ENCODE assay signal across 8 mouse cellular contexts in genomic region chr12:100778276-100778933, GRCm38 (mm10). TPM values are rescaled to one million over a fixed set of nuclear protein-coding genes. Genes with fewer than 3 reads are reported as not detected.
DNase-seq lines count a peak whose midpoint lies in the region; ATAC-seq lines count a peak whose summit lies in the region.

No protein-coding gene starts in this region.

- no peaks in the 10 kb centered on the region for H3K27me3 ChIP-seq in liver, embryonic 15.5 days
- H3K27me3 ChIP-seq in liver, embryonic 11.5 days (replicated peaks; ENCODE audit: control insufficient read depth, insufficient read depth, low read length), result no peaks in the 10 kb centered on the region
- no peaks in the 10 kb centered on the region for H3K27me3 ChIP-seq in embryonic facial prominence, embryonic 11.5 days (ENCODE audit: control insufficient read depth, insufficient read depth, low read length)
- no peaks in the 10 kb centered on the region for H3K27me3 ChIP-seq in hindbrain, embryonic 16.5 days (replicated peaks; ENCODE audit: control insufficient read depth, insufficient read depth, low read length)
- no peaks in the 10 kb centered on the region for H3K27me3 ChIP-seq in neural tube, embryonic 13.5 days

- 0 out of 2 replicates have a peak overlapping the region, but pooled peaks have one; percentile 21 for H3K4me2 ChIP-seq in liver, embryonic 15.5 days
- H3K4me2 ChIP-seq in liver, embryonic 11.5 days, result no peak overlapping the region
- H3K4me2 ChIP-seq in embryonic facial prominence, embryonic 11.5 days (ENCODE audit: low read depth, low read length), result no peak overlapping the region
- H3K4me2 ChIP-seq in hindbrain, embryonic 16.5 days (ENCODE audit: low read length), result no peak overlapping the region; the same call in 1 of the 2 replicates
- H3K4me2 ChIP-seq in neural tube, embryonic 13.5 days, result peak overlapping the region; percentile 42

- H3K36me3 ChIP-seq in liver, embryonic 15.5 days (replicated peaks), result no peaks in the 10 kb centered on the region
- no peaks in the 10 kb centered on the region for H3K36me3 ChIP-seq in liver, embryonic 11.5 days (ENCODE audit: control insufficient read depth, insufficient read depth, low read length)
- no peaks in the 10 kb centered on the region for H3K36me3 ChIP-seq in embryonic facial prominence, embryonic 11.5 days (replicated peaks; ENCODE audit: control insufficient read depth, insufficient read depth, low read depth, low read length)
- no peaks in the 10 kb centered on the region for H3K36me3 ChIP-seq in hindbrain, embryonic 16.5 days (ENCODE audit: control insufficient read depth, insufficient read depth, low read length)
- no peaks in the 10 kb centered on the region for H3K36me3 ChIP-seq in neural tube, embryonic 13.5 days

- peaks cover 10% of the 10 kb centered on the region; the same call in 1 of the 2 replicates for H3K4me1 ChIP-seq in liver, embryonic 15.5 days (replicated peaks)
- H3K4me1 ChIP-seq in liver, embryonic 11.5 days (replicated peaks; ENCODE audit: control insufficient read depth, insufficient read depth, low read length), result no peaks in the 10 kb centered on the region
- H3K4me1 ChIP-seq in embryonic facial prominence, embryonic 11.5 days (ENCODE audit: control insufficient read depth, insufficient read depth, low read length), result no peaks in the 10 kb centered on the region
- H3K4me1 ChIP-seq in hindbrain, embryonic 16.5 days (ENCODE audit: control insufficient read depth, insufficient read depth, low read depth, low read length), result peaks cover 14% of the 10 kb centered on the region
- peaks cover 20% of the 10 kb centered on the region for H3K4me1 ChIP-seq in neural tube, embryonic 13.5 days (replicated peaks)

- no peak for DNase-seq in liver, embryonic 11.5 days (ENCODE audit: low spot score)
- DNase-seq in embryonic facial prominence, embryonic 11.5 days (ENCODE audit: low spot score), result no peak
- no peak for DNase-seq in left cerebral cortex, adult 11 months (ENCODE audit: low spot score)
- no peak for DNase-seq in thymus, postnatal 10 days (ENCODE audit: low spot score in 2 of 2)
- DNase-seq in kidney, postnatal 10 days, result no peak

- H3K27ac ChIP-seq in liver, embryonic 15.5 days (replicated peaks), result no peak overlapping the region
- H3K27ac ChIP-seq in liver, embryonic 11.5 days (ENCODE audit: low read depth, low read length), result no peak overlapping the region
- no peak overlapping the region for H3K27ac ChIP-seq in embryonic facial prominence, embryonic 11.5 days (replicated peaks; ENCODE audit: low read depth, low read length)
- H3K27ac ChIP-seq in hindbrain, embryonic 16.5 days (ENCODE audit: low read depth, low read length), result peak overlapping the region; percentile 72
- H3K27ac ChIP-seq in neural tube, embryonic 13.5 days (replicated peaks), result peak overlapping the region; percentile 79

- 0 out of 2 replicates have a peak, but pooled peaks have one; percentile 14 for ATAC-seq in liver, embryonic 15.5 days (ENCODE audit: insufficient read depth)
- no peak for ATAC-seq in liver, embryonic 11.5 days (replicated peaks; ENCODE audit: low FRiP score)
- no peak for ATAC-seq in embryonic facial prominence, embryonic 11.5 days (replicated peaks; ENCODE audit: insufficient number of reproducible peaks, low FRiP score, low TSS enrichment, low read depth)
- ATAC-seq in hindbrain, embryonic 16.5 days, result peak; percentile 2; the same call in 1 of the 2 replicates
- ATAC-seq in neural tube, embryonic 13.5 days (ENCODE audit: low read depth), result peak; percentile 37; the same call in 1 of the 2 replicates

- H3K9ac ChIP-seq in liver, embryonic 15.5 days, result no peak overlapping the region
- H3K9ac ChIP-seq in liver, embryonic 11.5 days (ENCODE audit: low read depth, low read length), result no peak overlapping the region
- H3K9ac ChIP-seq in embryonic facial prominence, embryonic 11.5 days (replicated peaks; ENCODE audit: low read length), result peak overlapping the region; percentile 14; the same call in 1 of the 2 replicates
- H3K9ac ChIP-seq in hindbrain, embryonic 16.5 days (ENCODE audit: low read depth, low read length), result no peak overlapping the region
- H3K9ac ChIP-seq in neural tube, embryonic 13.5 days, result no peak overlapping the region

- H3K9me3 ChIP-seq in liver, embryonic 15.5 days (replicated peaks), result no peaks in the 10 kb centered on the region
- no peaks in the 10 kb centered on the region for H3K9me3 ChIP-seq in liver, embryonic 11.5 days (ENCODE audit: control insufficient read depth, low read length)
- no peaks in the 10 kb centered on the region for H3K9me3 ChIP-seq in embryonic facial prominence, embryonic 11.5 days (replicated peaks; ENCODE audit: control insufficient read depth, low read length)
- H3K9me3 ChIP-seq in hindbrain, embryonic 16.5 days (ENCODE audit: control insufficient read depth, low read length), result no peaks in the 10 kb centered on the region
- H3K9me3 ChIP-seq in neural tube, embryonic 13.5 days, result no peaks in the 10 kb centered on the region

- 44% methylated on average over 10 of the region's 10 CpGs for WGBS in liver, embryonic 15.5 days (ENCODE audit: insufficient replicate concordance)
- WGBS in liver, embryonic 11.5 days, result 70% methylated on average over 10 of the region's 10 CpGs
- WGBS in embryonic facial prominence, embryonic 11.5 days, result 69% methylated on average over 10 of the region's 10 CpGs
- WGBS in hindbrain, embryonic 16.5 days, result 76% methylated on average over 10 of the region's 10 CpGs
- WGBS in neural tube, embryonic 13.5 days, result 83% methylated on average over 10 of the region's 10 CpGs

- H3K4me3 ChIP-seq in liver, embryonic 15.5 days (replicated peaks), result no peak overlapping the region; the same call in 1 of the 2 replicates
- H3K4me3 ChIP-seq in liver, embryonic 11.5 days (ENCODE audit: low read depth, low read length), result no peak overlapping the region
- H3K4me3 ChIP-seq in embryonic facial prominence, embryonic 11.5 days (ENCODE audit: low read depth, low read length), result no peak overlapping the region
- H3K4me3 ChIP-seq in hindbrain, embryonic 16.5 days (ENCODE audit: low read length), result no peak overlapping the region
- no peak overlapping the region for H3K4me3 ChIP-seq in neural tube, embryonic 13.5 days

RNA-seq across cellular contexts. Expression of gene Dglucy, which starts 0.5 kb away (rescaled TPM):
- 1.2 and 1.4 TPM in 2 replicates for polyA plus RNA-seq in liver, embryonic 15.5 days (2015; fragmentation: Nextera tagmentation; extraction: Ambion mirVana)
- 0.14 and 0.38 TPM in 2 replicates for polyA plus RNA-seq in liver, embryonic 11.5 days (2014; fragmentation: Nextera tagmentation; extraction: Ambion mirVana)
- polyA plus RNA-seq in embryonic facial prominence, embryonic 11.5 days (2014; fragmentation: Nextera tagmentation; extraction: Ambion mirVana), result 0.25 and 1.2 TPM in 2 replicates
- 3.2 and 4.5 TPM in 2 replicates for polyA plus RNA-seq in hindbrain, embryonic 16.5 days (2015; fragmentation: Nextera tagmentation; extraction: Ambion mirVana)
- polyA plus RNA-seq in neural tube, embryonic 13.5 days (2015; fragmentation: Nextera tagmentation; extraction: Ambion mirVana), result 1.8 and 2.0 TPM in 2 replicates

RNA-seq across cellular contexts. Expression of gene Rps6ka5, which starts 51.6 kb away (rescaled TPM):
- 1.5 and 1.6 TPM in 2 replicates for polyA plus RNA-seq in liver, embryonic 15.5 days (2015; fragmentation: Nextera tagmentation; extraction: Ambion mirVana)
- polyA plus RNA-seq in liver, embryonic 11.5 days (2014; fragmentation: Nextera tagmentation; extraction: Ambion mirVana), result 2.5 and 3.0 TPM in 2 replicates
- polyA plus RNA-seq in embryonic facial prominence, embryonic 11.5 days (2014; fragmentation: Nextera tagmentation; extraction: Ambion mirVana), result 3.8 and 5.3 TPM in 2 replicates
- 5.7 and 6.4 TPM in 2 replicates for polyA plus RNA-seq in hindbrain, embryonic 16.5 days (2015; fragmentation: Nextera tagmentation; extraction: Ambion mirVana)
- 5.5 and 6.2 TPM in 2 replicates for polyA plus RNA-seq in neural tube, embryonic 13.5 days (2015; fragmentation: Nextera tagmentation; extraction: Ambion mirVana)

Comparison
In these comparisons a context has a peak if more than half of its experiments do, and no peak if none do; other contexts are left out.
1. ATAC-seq: peak in liver, embryonic 15.5 days (single experiment), hindbrain, embryonic 16.5 days (single experiment) and neural tube, embryonic 13.5 days (single experiment); none in liver, embryonic 11.5 days (single experiment) and embryonic facial prominence, embryonic 11.5 days (single experiment).
2. H3K4me2 ChIP-seq: peak in liver, embryonic 15.5 days (single experiment) and neural tube, embryonic 13.5 days (single experiment); none in liver, embryonic 11.5 days (single experiment), embryonic facial prominence, embryonic 11.5 days (single experiment) and hindbrain, embryonic 16.5 days (single experiment).
3. H3K27ac ChIP-seq: peak in hindbrain, embryonic 16.5 days (single experiment) and neural tube, embryonic 13.5 days (single experiment); none in liver, embryonic 15.5 days (single experiment), liver, embryonic 11.5 days (single experiment) and embryonic facial prominence, embryonic 11.5 days (single experiment).